Mouse (Mus musculus): Measurements from ENCODE around the gene Olfr520. TPM values are rescaled to one million over a fixed set of nuclear protein-coding genes. Genes with fewer than 3 reads are reported as not detected.
A peak's percentile ranks its signal among the peaks of the same experiment; 100 is the strongest.
"Not testable (repeated sequence)": the region's sequence is repeated elsewhere in the genome, so short reads cannot be mapped to it uniquely, and the experiment has no call there.

The Olfr520 gene
- not detected in 2 replicates for polyA plus RNA-seq (2015; fragmentation: Nextera tagmentation; extraction: Ambion mirVana)

DNA sequence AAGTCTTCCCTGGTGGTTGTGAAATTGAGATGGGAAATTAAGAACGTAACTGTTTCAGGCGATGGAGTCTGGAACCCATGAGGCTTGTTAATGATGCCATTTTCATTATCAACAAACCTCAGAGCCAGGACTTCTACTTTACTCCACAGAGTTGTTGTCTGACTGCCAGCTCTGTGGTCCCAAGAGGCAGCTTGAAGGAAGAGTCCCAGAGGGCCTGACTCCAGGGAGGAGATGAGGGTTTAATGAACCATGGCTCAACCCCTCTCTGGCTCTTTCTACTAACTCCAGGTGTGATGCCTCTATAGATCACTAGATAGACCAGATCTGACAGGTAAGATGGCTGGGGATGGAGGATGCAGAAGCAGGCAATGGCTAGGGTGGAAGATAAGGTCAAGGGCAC is at the start of gene Olfr520:
Gene Olfr520, plus strand, starts transcription at position 301 of the 400 bp plus-strand sequence.
- no peak within 1 kb of the TSS for H3K27ac ChIP-seq (replicated peaks)
- no peaks in the 10 kb centered on the region for H3K36me3 ChIP-seq
- no peak within 1 kb of the TSS for H3K4me3 ChIP-seq
- H3K9ac ChIP-seq, result no peak within 1 kb of the TSS
- peaks cover 6% of the 10 kb centered on the region; the same call in 1 of the 2 replicates for H3K4me1 ChIP-seq
- no peak for ATAC-seq (ENCODE audit: extremely low read depth, insufficient number of reproducible peaks, low FRiP score, low TSS enrichment)
- H3K4me2 ChIP-seq, result no peak within 1 kb of the TSS
- H3K27me3 ChIP-seq (replicated peaks), result no peaks in the 10 kb centered on the region
- peaks cover 7% of the 10 kb centered on the region; the same call in 1 of the 2 replicates for H3K9me3 ChIP-seq
- WGBS, result 88% methylated on average over 2 of the region's 2 CpGs

DNA sequence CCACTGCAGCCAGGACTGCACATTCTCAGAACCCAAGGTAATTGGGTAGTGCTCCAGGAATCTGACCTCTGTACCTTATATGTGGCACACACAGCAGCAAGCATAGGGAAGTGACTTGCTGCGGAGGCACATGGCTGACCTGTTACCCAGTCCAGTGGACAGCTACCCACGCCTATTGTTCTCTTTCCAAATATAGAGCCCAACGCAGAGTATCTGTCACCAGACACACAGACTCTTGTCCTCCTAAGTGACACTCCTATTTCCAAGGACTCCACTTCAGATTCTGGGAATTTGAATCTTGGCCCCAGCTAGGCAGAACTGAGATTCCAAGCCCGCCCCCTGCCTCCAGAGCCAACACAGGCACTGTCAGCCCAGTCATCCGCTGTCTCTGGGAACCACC is 49.3 kb upstream of the Olfr520 start:
- Histone ChIP-seq H3K4me1 (peaks cover 17% of the 10 kb centered on the region), H3K4me3 (no peak overlapping the region), H3K9ac (no peak overlapping the region), H3K36me3 (no peaks in the 10 kb centered on the region), H3K27ac (replicated peaks) (0 out of 2 replicates have a peak overlapping the region, but pooled peaks have one; percentile 29), H3K9me3 (no peaks in the 10 kb centered on the region), H3K27me3 (replicated peaks) (peaks cover 16% of the 10 kb centered on the region), H3K4me2 (no peak overlapping the region)
- WGBS, result 34% methylated on average over 5 of the region's 5 CpGs
- peak; percentile 31 for ATAC-seq (ENCODE audit: extremely low read depth, insufficient number of reproducible peaks, low FRiP score, low TSS enrichment)

- Histone ChIP-seq H3K27me3 (replicated peaks) (peaks cover 20% of the 10 kb centered on the region), H3K9me3 (no peaks in the 10 kb centered on the region), H3K4me3 (no peak overlapping the region), H3K36me3 (no peaks in the 10 kb centered on the region), H3K4me1 (peaks cover 17% of the 10 kb centered on the region), H3K27ac (replicated peaks) (no peak overlapping the region), H3K9ac (no peak overlapping the region), H3K4me2 (no peak overlapping the region)
- ATAC-seq (ENCODE audit: extremely low read depth, insufficient number of reproducible peaks, low FRiP score, low TSS enrichment), result no peak
- WGBS, result 54% methylated on average over 4 of the region's 4 CpGs
Measured at GRCm38 (mm10) chr7:99684086-99684485, 46.0 kb upstream of the Olfr520 start.

GRCm38 (mm10) chr7:99690819-99691218 is 39.3 kb upstream of the Olfr520 start:
- H3K9me3 ChIP-seq, result no peaks in the 10 kb centered on the region
- no peak for ATAC-seq (ENCODE audit: extremely low read depth, insufficient number of reproducible peaks, low FRiP score, low TSS enrichment)
- no peak overlapping the region for H3K9ac ChIP-seq
- no peak overlapping the region for H3K27ac ChIP-seq (replicated peaks)
- WGBS, result 50% methylated on average over 7 of the region's 7 CpGs
- no peak overlapping the region for H3K4me2 ChIP-seq
- H3K27me3 ChIP-seq (replicated peaks), result peaks cover 13% of the 10 kb centered on the region; the same call in 1 of the 2 replicates
- H3K4me1 ChIP-seq, result 0 out of 2 replicates have a peak, but pooled peaks cover 7% of the 10 kb centered on the region
- no peaks in the 10 kb centered on the region for H3K36me3 ChIP-seq
- H3K4me3 ChIP-seq, result no peak overlapping the region

GRCm38 (mm10) chr7:99692396-99692795 is 37.7 kb upstream of the Olfr520 start:
- Histone ChIP-seq H3K4me2 (no peak overlapping the region), H3K27ac (replicated peaks) (no peak overlapping the region)
- no peak for ATAC-seq (ENCODE audit: extremely low read depth, insufficient number of reproducible peaks, low FRiP score, low TSS enrichment)

GRCm38 (mm10) chr7:99693387-99693786 is 36.7 kb upstream of the Olfr520 start:
- Histone ChIP-seq H3K4me3 (no peak overlapping the region), H3K9me3 (no peaks in the 10 kb centered on the region), H3K36me3 (no peaks in the 10 kb centered on the region), H3K4me2 (no peak overlapping the region), H3K27me3 (replicated peaks) (peaks cover 17% of the 10 kb centered on the region; the same call in 1 of the 2 replicates), H3K4me1 (peaks cover 7% of the 10 kb centered on the region; the same call in 1 of the 2 replicates), H3K27ac (replicated peaks) (no peak overlapping the region), H3K9ac (no peak overlapping the region)
- no peak for ATAC-seq (ENCODE audit: extremely low read depth, insufficient number of reproducible peaks, low FRiP score, low TSS enrichment)
- 81% methylated on average over 3 of the region's 3 CpGs for WGBS

More at GRCm38 (mm10) chr7:99692396-99692795, 37.7 kb upstream of the Olfr520 start:
- Histone ChIP-seq H3K9me3 (no peaks in the 10 kb centered on the region), H3K4me1 (0 out of 2 replicates have a peak, but pooled peaks cover 7% of the 10 kb centered on the region), H3K4me3 (no peak overlapping the region), H3K27me3 (replicated peaks) (peaks cover 17% of the 10 kb centered on the region; the same call in 1 of the 2 replicates), H3K9ac (no peak overlapping the region), H3K36me3 (no peaks in the 10 kb centered on the region)
- WGBS, result 41% methylated on average over 3 of the region's 3 CpGs

DNA sequence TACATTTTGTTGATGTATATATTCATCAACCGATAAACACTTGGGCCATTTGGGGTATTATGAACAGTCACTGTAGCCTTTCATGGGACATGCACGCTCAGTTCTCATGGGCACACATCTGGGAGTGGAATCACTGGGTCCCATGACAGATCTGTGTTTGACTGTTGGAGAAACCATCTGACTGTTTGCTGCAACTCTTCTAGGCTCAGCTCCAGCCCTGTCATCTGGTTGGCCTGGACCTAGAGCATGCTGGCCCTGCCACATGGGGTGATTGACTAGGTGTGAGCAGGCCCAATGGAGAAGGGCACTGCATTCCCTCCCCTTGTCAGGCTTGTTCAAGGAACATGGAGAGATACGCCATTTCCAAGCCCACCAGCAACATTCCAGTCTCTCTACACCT is 36.1 kb upstream of the Olfr520 start:
- Histone ChIP-seq H3K9me3 (no peaks in the 10 kb centered on the region), H3K36me3 (no peaks in the 10 kb centered on the region), H3K4me3 (no peak overlapping the region), H3K9ac (no peak overlapping the region), H3K27me3 (replicated peaks) (peaks cover 13% of the 10 kb centered on the region; the same call in 1 of the 2 replicates), H3K4me2 (no peak overlapping the region), H3K27ac (replicated peaks) (no peak overlapping the region), H3K4me1 (peaks cover 11% of the 10 kb centered on the region; the same call in 1 of the 2 replicates)
- WGBS, result 80% methylated on average over 3 of the region's 3 CpGs
- no peak for ATAC-seq (ENCODE audit: extremely low read depth, insufficient number of reproducible peaks, low FRiP score, low TSS enrichment)

- H3K4me2 ChIP-seq; H3K9me3 ChIP-seq; ATAC-seq (ENCODE audit: extremely low read depth, insufficient number of reproducible peaks, low FRiP score, low TSS enrichment); H3K36me3 ChIP-seq; H3K9ac ChIP-seq; H3K27ac ChIP-seq (replicated peaks); H3K4me3 ChIP-seq: not testable (repeated sequence)
- Histone ChIP-seq H3K4me1 (peaks cover 10% of the 10 kb centered on the region; the same call in 1 of the 2 replicates), H3K27me3 (replicated peaks) (peaks cover 13% of the 10 kb centered on the region; the same call in 1 of the 2 replicates)
- WGBS, result 72% methylated on average over 5 of the region's 5 CpGs
Measured at GRCm38 (mm10) chr7:99694424-99694823, 35.6 kb upstream of the Olfr520 start.

DNA sequence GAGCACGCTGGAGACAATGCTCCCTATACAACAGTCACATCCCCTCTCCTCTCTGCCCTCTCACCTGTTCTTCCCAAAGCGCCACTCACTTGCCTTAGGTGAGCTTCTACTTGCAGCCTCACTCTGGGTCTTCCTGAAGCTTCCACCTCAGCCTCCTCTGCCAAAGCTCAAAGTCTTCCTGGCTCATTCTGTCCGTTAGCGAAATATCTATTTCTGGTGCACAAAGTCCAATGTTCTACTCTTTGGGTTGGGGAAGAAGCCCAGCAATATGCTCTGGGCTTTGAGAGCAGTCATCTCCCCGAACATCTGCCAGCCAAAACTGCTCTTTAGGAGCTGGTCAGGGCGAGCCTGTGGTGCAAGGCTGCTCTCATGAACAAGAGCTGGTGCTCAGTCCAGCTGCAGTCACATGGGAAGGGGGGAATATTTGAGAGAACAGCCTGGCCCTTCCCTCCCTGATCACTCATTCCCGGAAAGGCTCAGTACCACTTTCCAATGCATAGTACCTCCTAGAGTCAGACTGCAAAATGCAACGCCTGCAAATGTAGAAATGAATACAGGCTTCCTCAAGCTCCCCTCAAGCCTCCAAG is 34.5 kb upstream of the Olfr520 start:
- Histone ChIP-seq H3K4me2 (no peak overlapping the region), H3K36me3 (no peaks in the 10 kb centered on the region), H3K4me1 (peaks cover 4% of the 10 kb centered on the region; the same call in 1 of the 2 replicates), H3K4me3 (no peak overlapping the region), H3K27me3 (replicated peaks) (peaks cover 13% of the 10 kb centered on the region; the same call in 1 of the 2 replicates), H3K27ac (replicated peaks) (no peak overlapping the region), H3K9me3 (no peaks in the 10 kb centered on the region), H3K9ac (no peak overlapping the region)
- WGBS, result 74% methylated on average over 8 of the region's 8 CpGs
- ATAC-seq (ENCODE audit: extremely low read depth, insufficient number of reproducible peaks, low FRiP score, low TSS enrichment), result no peak

- ATAC-seq (ENCODE audit: extremely low read depth, insufficient number of reproducible peaks, low FRiP score, low TSS enrichment), result no peak
- no peak overlapping the region for H3K27ac ChIP-seq (replicated peaks)
Measured at GRCm38 (mm10) chr7:99698576-99698975, 31.5 kb upstream of the Olfr520 start.

DNA sequence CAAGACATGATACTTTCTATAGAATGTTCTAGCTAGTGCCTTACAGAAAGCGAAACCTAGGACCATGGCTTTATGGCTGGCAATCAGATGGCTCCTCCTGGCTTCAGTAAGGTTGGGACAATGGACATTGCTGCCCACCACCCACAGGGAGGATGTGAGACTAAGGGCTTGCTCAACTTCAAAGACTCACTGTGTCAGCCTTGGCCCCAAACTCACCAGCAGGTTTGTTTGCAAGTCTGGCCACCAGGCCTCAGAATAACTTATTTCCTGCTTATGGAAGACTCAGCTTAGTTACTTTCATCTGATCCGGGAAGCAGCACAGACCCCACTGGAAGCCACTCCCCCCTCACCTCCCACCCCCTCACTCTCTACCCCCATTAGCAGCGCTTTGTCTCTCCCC is 31.0 kb upstream of the Olfr520 start:
- peaks cover 14% of the 10 kb centered on the region for H3K4me1 ChIP-seq
- no peak overlapping the region for H3K4me3 ChIP-seq
- no peaks in the 10 kb centered on the region for H3K9me3 ChIP-seq
- no peak for ATAC-seq (ENCODE audit: extremely low read depth, insufficient number of reproducible peaks, low FRiP score, low TSS enrichment)
- H3K9ac ChIP-seq, result no peak overlapping the region
- peaks cover 17% of the 10 kb centered on the region; the same call in 1 of the 2 replicates for H3K27me3 ChIP-seq (replicated peaks)
- H3K36me3 ChIP-seq, result no peaks in the 10 kb centered on the region
- H3K4me2 ChIP-seq, result no peak overlapping the region
- no peak overlapping the region for H3K27ac ChIP-seq (replicated peaks)
- 45% methylated on average over 3 of the region's 3 CpGs for WGBS

More at GRCm38 (mm10) chr7:99698576-99698975, 31.5 kb upstream of the Olfr520 start:
- Histone ChIP-seq H3K27me3 (replicated peaks) (peaks cover 12% of the 10 kb centered on the region; the same call in 1 of the 2 replicates), H3K9me3 (no peaks in the 10 kb centered on the region), H3K4me2 (no peak overlapping the region), H3K36me3 (no peaks in the 10 kb centered on the region), H3K4me1 (peaks cover 14% of the 10 kb centered on the region), H3K4me3 (no peak overlapping the region), H3K9ac (no peak overlapping the region)
- WGBS, result 84% methylated on average over 3 of the region's 3 CpGs
